Mouse (Mus musculus): Measurements from ENCODE around the gene Sdk1. TPM values are rescaled to one million over a fixed set of nuclear protein-coding genes. Genes with fewer than 3 reads are reported as not detected.

Sdk1 gene
- polyA plus RNA-seq, 1 experiment from 2014 or later, result 4.8 TPM

- Histone ChIP-seq H3K4me2 (ENCODE audit: low read length) (no peak overlapping the region), H3K4me1 (replicated peaks; ENCODE audit: control insufficient read depth, insufficient read depth, low read length) (no peaks in the 10 kb centered on the region), H3K9ac (ENCODE audit: low read length) (no peak overlapping the region), H3K36me3 (ENCODE audit: control insufficient read depth, insufficient read depth, low read length) (no peaks in the 10 kb centered on the region), H3K27me3 (replicated peaks; ENCODE audit: control insufficient read depth, insufficient read depth, low read length) (no peaks in the 10 kb centered on the region), H3K9me3 (ENCODE audit: control insufficient read depth, low read length) (no peaks in the 10 kb centered on the region), H3K4me3 (ENCODE audit: low read depth, low read length) (no peak overlapping the region), H3K27ac (ENCODE audit: low read depth) (no peak overlapping the region)
- DNase-seq (ENCODE audit: low spot score) (no peak), ATAC-seq (replicated peaks; ENCODE audit: low FRiP score, low TSS enrichment, low read depth) (no peak)
- 89% methylated on average over 8 of the region's 8 CpGs for WGBS
Measured at GRCm38 (mm10) chr5:141940636-141941035, 699.3 kb downstream of the Sdk1 start.

GRCm38 (mm10) chr5:141950791-141951190 lies 709.5 kb downstream of the Sdk1 start:
- no peak overlapping the region for H3K27ac ChIP-seq (ENCODE audit: low read depth)
- no peaks in the 10 kb centered on the region for H3K27me3 ChIP-seq (replicated peaks; ENCODE audit: control insufficient read depth, insufficient read depth, low read length)
- H3K9ac ChIP-seq (ENCODE audit: low read length), result no peak overlapping the region
- no peaks in the 10 kb centered on the region for H3K9me3 ChIP-seq (ENCODE audit: control insufficient read depth, low read length)
- H3K4me2 ChIP-seq (ENCODE audit: low read length), result no peak overlapping the region
- WGBS, result 56% methylated on average over 11 of the region's 11 CpGs
- no peak overlapping the region for H3K4me3 ChIP-seq (ENCODE audit: low read depth, low read length)
- 0 out of 2 replicates have a peak, but pooled peaks cover 5% of the 10 kb centered on the region for H3K36me3 ChIP-seq (ENCODE audit: control insufficient read depth, insufficient read depth, low read length)
- no peak for DNase-seq (ENCODE audit: low spot score)
- no peak for ATAC-seq (replicated peaks; ENCODE audit: low FRiP score, low TSS enrichment, low read depth)
- 0 out of 2 replicates have a peak, but pooled peaks cover 4% of the 10 kb centered on the region for H3K4me1 ChIP-seq (replicated peaks; ENCODE audit: control insufficient read depth, insufficient read depth, low read length)

GRCm38 (mm10) chr5:141952270-141952669 lies 711.0 kb downstream of the Sdk1 start:
- ATAC-seq (replicated peaks; ENCODE audit: low FRiP score, low TSS enrichment, low read depth), result no peak
- H3K36me3 ChIP-seq (ENCODE audit: control insufficient read depth, insufficient read depth, low read length), result 0 out of 2 replicates have a peak, but pooled peaks cover 5% of the 10 kb centered on the region
- DNase-seq (ENCODE audit: low spot score), result no peak
- H3K4me2 ChIP-seq (ENCODE audit: low read length), result no peak overlapping the region
- H3K4me3 ChIP-seq (ENCODE audit: low read depth, low read length), result no peak overlapping the region
- H3K4me1 ChIP-seq (replicated peaks; ENCODE audit: control insufficient read depth, insufficient read depth, low read length), result no peaks in the 10 kb centered on the region
- H3K9ac ChIP-seq (ENCODE audit: low read length), result no peak overlapping the region
- no peak overlapping the region for H3K27ac ChIP-seq (ENCODE audit: low read depth)
- H3K27me3 ChIP-seq (replicated peaks; ENCODE audit: control insufficient read depth, insufficient read depth, low read length), result no peaks in the 10 kb centered on the region
- WGBS, result 68% methylated on average over 2 of the region's 2 CpGs
- no peaks in the 10 kb centered on the region for H3K9me3 ChIP-seq (ENCODE audit: control insufficient read depth, low read length)

DNA sequence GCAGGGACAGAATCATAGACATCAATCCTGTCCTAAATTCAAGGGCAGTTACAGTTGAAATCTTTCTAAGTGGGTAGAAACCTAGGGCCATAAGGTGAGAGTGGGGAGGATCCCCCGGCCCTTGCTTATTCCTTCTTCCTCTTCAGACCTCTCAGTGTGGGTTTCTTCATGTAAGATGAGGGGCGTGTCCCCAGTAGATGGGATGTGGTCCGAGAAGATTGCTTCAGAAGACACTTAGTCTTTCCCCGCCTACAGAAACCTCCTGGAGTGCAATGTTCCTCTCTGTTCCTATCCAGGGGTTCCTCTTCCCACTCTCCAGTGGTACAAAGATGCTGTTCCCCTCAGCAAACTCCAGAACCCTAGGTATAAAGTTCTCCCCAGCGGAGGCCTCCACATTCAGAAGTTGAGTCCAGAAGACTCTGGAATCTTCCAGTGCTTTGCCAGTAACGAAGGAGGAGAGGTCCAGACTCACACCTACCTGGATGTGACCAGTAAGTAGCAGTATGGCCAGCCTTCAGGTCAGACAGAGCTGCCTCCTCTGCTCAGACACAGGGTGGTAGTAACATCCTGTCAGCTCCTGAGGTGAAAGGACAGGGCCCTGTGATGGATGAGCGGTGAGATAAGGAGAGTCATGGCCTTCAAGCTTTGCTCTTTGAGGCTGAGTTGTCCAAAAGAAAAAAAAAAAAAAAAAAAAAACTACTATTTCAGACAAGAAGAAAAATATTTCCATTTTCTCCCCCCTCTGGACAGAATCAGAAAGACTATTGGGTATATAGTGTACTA lies 711.6 kb downstream of the Sdk1 start:
- no peaks in the 10 kb centered on the region for H3K9me3 ChIP-seq (ENCODE audit: control insufficient read depth, low read length)
- no peak overlapping the region for H3K9ac ChIP-seq (ENCODE audit: low read length)
- no peaks in the 10 kb centered on the region for H3K27me3 ChIP-seq (replicated peaks; ENCODE audit: control insufficient read depth, insufficient read depth, low read length)
- no peak overlapping the region for H3K4me2 ChIP-seq (ENCODE audit: low read length)
- H3K4me1 ChIP-seq (replicated peaks; ENCODE audit: control insufficient read depth, insufficient read depth, low read length), result no peaks in the 10 kb centered on the region
- 0 out of 2 replicates have a peak, but pooled peaks cover 5% of the 10 kb centered on the region for H3K36me3 ChIP-seq (ENCODE audit: control insufficient read depth, insufficient read depth, low read length)
- H3K4me3 ChIP-seq (ENCODE audit: low read depth, low read length), result no peak overlapping the region
- ATAC-seq (replicated peaks; ENCODE audit: low FRiP score, low TSS enrichment, low read depth) (no peak), DNase-seq (ENCODE audit: low spot score) (no peak)
- 82% methylated on average over 7 of the region's 7 CpGs for WGBS
- H3K27ac ChIP-seq (ENCODE audit: low read depth), result no peak overlapping the region

DNA sequence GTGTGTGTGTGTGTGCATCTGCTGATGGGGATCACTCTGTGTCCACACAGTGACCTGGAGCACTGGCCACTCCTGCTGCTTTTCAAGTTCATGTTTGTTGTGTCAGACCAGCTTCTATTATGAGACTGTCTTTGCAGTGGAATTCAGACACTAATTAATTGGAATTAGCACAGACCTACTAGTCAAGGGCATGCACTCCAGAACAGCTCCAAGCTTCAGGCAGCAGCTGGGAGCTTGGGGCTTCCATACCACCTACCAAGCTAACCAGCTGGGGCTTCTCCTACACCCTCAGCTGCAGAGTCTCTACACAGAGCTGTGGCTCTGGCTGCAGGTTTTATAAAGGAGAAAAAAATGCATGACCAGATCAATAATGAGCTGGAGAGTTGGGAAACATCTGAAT lies 729.8 kb downstream of the Sdk1 start:
- no peaks in the 10 kb centered on the region for H3K27me3 ChIP-seq (replicated peaks; ENCODE audit: control insufficient read depth, insufficient read depth, low read length)
- no peak overlapping the region for H3K27ac ChIP-seq (ENCODE audit: low read depth)
- H3K36me3 ChIP-seq (ENCODE audit: control insufficient read depth, insufficient read depth, low read length), result peaks cover 8% of the 10 kb centered on the region; the same call in 1 of the 2 replicates
- H3K4me1 ChIP-seq (replicated peaks; ENCODE audit: control insufficient read depth, insufficient read depth, low read length), result no peaks in the 10 kb centered on the region
- no peaks in the 10 kb centered on the region for H3K9me3 ChIP-seq (ENCODE audit: control insufficient read depth, low read length)
- ATAC-seq (replicated peaks; ENCODE audit: low FRiP score, low TSS enrichment, low read depth), result no peak
- no peak overlapping the region for H3K9ac ChIP-seq (ENCODE audit: low read length)
- H3K4me3 ChIP-seq (ENCODE audit: low read depth, low read length), result no peak overlapping the region
- DNase-seq (ENCODE audit: low spot score), result no peak
- no peak overlapping the region for H3K4me2 ChIP-seq (ENCODE audit: low read length)

DNA sequence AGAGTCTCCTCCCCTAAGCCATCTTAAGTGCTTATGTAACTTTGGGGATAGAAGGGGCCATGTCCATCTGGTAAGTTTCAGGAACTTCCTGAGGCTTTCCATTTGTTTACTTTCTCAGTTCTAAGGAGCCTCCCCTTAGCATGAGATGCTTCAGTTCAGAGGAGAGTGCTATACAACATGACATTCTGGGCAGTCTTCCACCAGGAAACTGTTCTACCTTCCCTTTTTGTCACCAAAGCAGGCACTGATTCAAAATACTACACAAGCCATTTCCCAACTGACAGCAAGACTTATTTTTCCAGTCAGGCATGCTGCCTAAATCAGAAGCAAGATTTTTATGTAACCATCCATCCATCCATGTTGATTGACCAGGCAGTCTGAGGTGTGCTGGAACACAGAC lies 738.2 kb downstream of the Sdk1 start:
- no peaks in the 10 kb centered on the region for H3K4me1 ChIP-seq (replicated peaks; ENCODE audit: control insufficient read depth, insufficient read depth, low read length)
- H3K27me3 ChIP-seq (replicated peaks; ENCODE audit: control insufficient read depth, insufficient read depth, low read length), result no peaks in the 10 kb centered on the region
- DNase-seq (ENCODE audit: low spot score) (no peak), ATAC-seq (replicated peaks; ENCODE audit: low FRiP score, low TSS enrichment, low read depth) (no peak)
- H3K27ac ChIP-seq (ENCODE audit: low read depth), result no peak overlapping the region
- H3K9ac ChIP-seq (ENCODE audit: low read length), result no peak overlapping the region
- no peaks in the 10 kb centered on the region for H3K9me3 ChIP-seq (ENCODE audit: control insufficient read depth, low read length)
- H3K36me3 ChIP-seq (ENCODE audit: control insufficient read depth, insufficient read depth, low read length), result peaks cover 3% of the 10 kb centered on the region; the same call in 1 of the 2 replicates
- H3K4me2 ChIP-seq (ENCODE audit: low read length), result no peak overlapping the region
- H3K4me3 ChIP-seq (ENCODE audit: low read depth, low read length), result no peak overlapping the region

DNA sequence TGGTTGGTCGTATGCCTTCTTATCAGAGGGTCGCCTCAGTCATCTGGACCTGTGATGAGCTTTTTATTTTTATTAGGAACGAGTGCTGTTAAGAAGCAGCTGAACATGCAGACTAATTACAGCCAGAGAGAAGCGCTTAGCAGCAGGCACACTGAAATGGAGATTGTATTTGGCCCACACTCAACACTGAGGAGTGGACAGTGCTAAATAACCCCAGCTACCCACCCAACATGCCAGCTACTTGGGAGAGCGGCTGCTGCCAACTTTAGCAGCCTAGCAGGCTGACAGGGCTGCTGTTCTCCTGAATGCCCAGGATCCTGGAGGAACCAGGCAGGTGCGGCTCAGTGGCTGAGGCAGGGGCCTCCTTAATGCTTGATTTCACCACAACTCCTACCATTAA lies 739.5 kb downstream of the Sdk1 start:
- no peak overlapping the region for H3K9ac ChIP-seq (ENCODE audit: low read length)
- H3K4me1 ChIP-seq (replicated peaks; ENCODE audit: control insufficient read depth, insufficient read depth, low read length), result no peaks in the 10 kb centered on the region
- ATAC-seq (replicated peaks; ENCODE audit: low FRiP score, low TSS enrichment, low read depth), result no peak
- no peak overlapping the region for H3K4me3 ChIP-seq (ENCODE audit: low read depth, low read length)
- H3K9me3 ChIP-seq (ENCODE audit: control insufficient read depth, low read length), result no peaks in the 10 kb centered on the region
- no peak overlapping the region for H3K4me2 ChIP-seq (ENCODE audit: low read length)
- H3K36me3 ChIP-seq (ENCODE audit: control insufficient read depth, insufficient read depth, low read length), result no peaks in the 10 kb centered on the region
- H3K27ac ChIP-seq (ENCODE audit: low read depth), result no peak overlapping the region
- H3K27me3 ChIP-seq (replicated peaks; ENCODE audit: control insufficient read depth, insufficient read depth, low read length), result no peaks in the 10 kb centered on the region
- 82% methylated on average over 6 of the region's 6 CpGs for WGBS
- no peak for DNase-seq (ENCODE audit: low spot score)

DNA sequence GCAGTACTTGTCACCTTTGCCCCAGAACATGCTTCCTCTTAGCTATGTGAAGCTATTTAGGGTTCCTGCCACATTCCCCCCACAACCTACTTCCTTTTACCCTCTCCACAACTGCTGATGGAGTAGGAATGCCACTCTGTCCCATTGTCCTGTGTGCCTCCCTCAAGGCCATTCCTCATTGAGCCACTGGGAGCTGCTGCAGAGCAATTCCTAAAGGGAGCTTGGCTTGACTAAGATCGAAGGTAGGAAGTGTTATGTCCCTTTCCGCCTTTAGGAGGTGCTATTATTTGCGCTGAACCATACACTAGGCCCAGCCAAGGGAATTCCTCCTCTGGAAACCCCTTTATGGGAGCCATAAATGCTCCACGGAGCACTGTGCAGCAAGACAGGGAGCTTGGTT lies 743.0 kb downstream of the Sdk1 start:
- ATAC-seq (replicated peaks; ENCODE audit: low FRiP score, low TSS enrichment, low read depth), result no peak
- H3K9ac ChIP-seq (ENCODE audit: low read length), result no peak overlapping the region
- WGBS, result 85% methylated on average over 4 of the region's 4 CpGs

DNA sequence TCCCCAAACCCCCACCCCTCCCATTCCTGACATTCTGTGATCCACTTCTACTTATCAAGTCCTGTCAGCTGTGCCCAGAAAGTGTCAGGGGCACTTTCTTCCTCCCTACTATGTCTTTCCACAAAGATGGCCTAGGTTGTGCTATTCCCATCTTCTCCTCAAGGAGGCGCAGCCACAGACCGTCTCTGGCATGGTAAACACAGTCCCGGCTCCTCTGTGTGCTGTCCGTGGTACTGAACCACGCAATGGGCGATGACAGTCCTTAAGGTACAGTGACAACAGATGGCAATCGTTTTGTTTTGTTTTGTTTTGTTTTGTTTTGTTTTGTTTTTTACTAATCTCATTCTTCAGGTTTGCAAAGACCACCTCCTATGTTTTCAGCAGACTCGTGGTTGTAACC lies 743.7 kb downstream of the Sdk1 start:
- WGBS, result 10% methylated on average over 8 of the region's 8 CpGs

More for the DNA sequence above, 743.0 kb downstream of the Sdk1 start:
- Histone ChIP-seq H3K4me3 (ENCODE audit: low read depth, low read length) (no peak overlapping the region), H3K36me3 (ENCODE audit: control insufficient read depth, insufficient read depth, low read length) (no peaks in the 10 kb centered on the region), H3K27ac (ENCODE audit: low read depth) (no peak overlapping the region), H3K4me1 (replicated peaks; ENCODE audit: control insufficient read depth, insufficient read depth, low read length) (no peaks in the 10 kb centered on the region), H3K4me2 (ENCODE audit: low read length) (no peak overlapping the region), H3K9me3 (ENCODE audit: control insufficient read depth, low read length) (no peaks in the 10 kb centered on the region), H3K27me3 (replicated peaks; ENCODE audit: control insufficient read depth, insufficient read depth, low read length) (no peaks in the 10 kb centered on the region)
- DNase-seq (ENCODE audit: low spot score), result no peak

More for the DNA sequence above, 743.7 kb downstream of the Sdk1 start:
- Histone ChIP-seq H3K27ac (ENCODE audit: low read depth) (no peak overlapping the region), H3K27me3 (replicated peaks; ENCODE audit: control insufficient read depth, insufficient read depth, low read length) (no peaks in the 10 kb centered on the region), H3K4me2 (ENCODE audit: low read length) (no peak overlapping the region), H3K4me3 (ENCODE audit: low read depth, low read length) (no peak overlapping the region), H3K36me3 (ENCODE audit: control insufficient read depth, insufficient read depth, low read length) (no peaks in the 10 kb centered on the region), H3K4me1 (replicated peaks; ENCODE audit: control insufficient read depth, insufficient read depth, low read length) (no peaks in the 10 kb centered on the region), H3K9me3 (ENCODE audit: control insufficient read depth, low read length) (no peaks in the 10 kb centered on the region), H3K9ac (ENCODE audit: low read length) (no peak overlapping the region)
- ATAC-seq (replicated peaks; ENCODE audit: low FRiP score, low TSS enrichment, low read depth) (0 out of 2 replicates have a peak, but pooled peaks have one; percentile 36), DNase-seq (ENCODE audit: low spot score) (peak; percentile 88)

Data from intestine, embryonic 14.5 days (tissue).